Mouse (Mus musculus): ENCODE data around the gene Cd3e.

Gene Cd3e

GRCm38 (mm10) chr9:45014879-45015278, 5.5 kb upstream of the Cd3e start:
- DNase-seq, result no peak

- no peak for DNase-seq
Observed at GRCm38 (mm10) chr9:45011291-45011690, 1.9 kb upstream of the Cd3e start.

GRCm38 (mm10) chr9:45010461-45010860, 1.0 kb upstream of the Cd3e start:
- no peak for DNase-seq

DNA sequence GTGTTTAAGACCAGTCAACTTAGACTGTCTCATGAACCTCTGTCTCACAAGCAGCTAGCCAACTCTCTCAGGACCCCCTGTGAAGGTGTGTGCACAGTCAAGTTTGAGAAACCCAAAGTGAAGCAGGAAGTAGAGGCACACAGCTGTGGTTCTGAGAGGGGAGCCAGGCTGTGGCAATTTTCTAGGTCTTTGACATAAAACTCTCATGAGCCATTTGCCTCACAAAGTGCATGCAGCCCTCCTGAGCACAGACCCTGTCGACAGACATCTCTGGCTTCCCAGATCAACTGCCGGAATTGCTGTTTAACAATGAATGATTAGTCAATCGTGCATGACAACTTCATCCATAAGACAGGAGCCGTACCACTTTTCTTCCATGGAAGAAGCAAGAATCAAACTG, 1.1 kb downstream of the Cd3e start:
- DNase-seq, result no peak

GRCm38 (mm10) chr9:45007404-45007803, 2.0 kb downstream of the Cd3e start:
- DNase-seq, result no peak

DNA sequence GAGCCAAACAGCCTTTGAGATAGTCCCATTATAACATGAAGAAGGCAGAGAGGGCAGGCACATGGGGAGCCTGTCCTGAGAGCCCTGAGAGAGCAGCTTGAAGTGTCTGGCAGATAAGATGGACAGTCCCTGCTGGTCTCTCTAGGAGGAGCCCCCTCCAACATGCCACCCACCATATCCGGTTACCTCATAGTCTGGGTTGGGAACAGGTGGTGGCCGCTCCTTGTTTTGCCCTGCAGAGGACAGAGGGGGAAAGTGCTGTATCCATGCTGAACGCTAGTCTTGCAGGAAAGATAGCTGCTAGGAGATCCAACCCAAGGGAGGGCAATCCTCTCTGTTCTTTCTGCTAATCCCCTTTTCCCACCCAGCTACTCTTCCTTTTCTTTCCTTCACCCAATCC, 9.2 kb downstream of the Cd3e start:
- DNase-seq, result no peak

- DNase-seq, result no peak
Observed at GRCm38 (mm10) chr9:44999776-45000175, 9.7 kb downstream of the Cd3e start.

DNA sequence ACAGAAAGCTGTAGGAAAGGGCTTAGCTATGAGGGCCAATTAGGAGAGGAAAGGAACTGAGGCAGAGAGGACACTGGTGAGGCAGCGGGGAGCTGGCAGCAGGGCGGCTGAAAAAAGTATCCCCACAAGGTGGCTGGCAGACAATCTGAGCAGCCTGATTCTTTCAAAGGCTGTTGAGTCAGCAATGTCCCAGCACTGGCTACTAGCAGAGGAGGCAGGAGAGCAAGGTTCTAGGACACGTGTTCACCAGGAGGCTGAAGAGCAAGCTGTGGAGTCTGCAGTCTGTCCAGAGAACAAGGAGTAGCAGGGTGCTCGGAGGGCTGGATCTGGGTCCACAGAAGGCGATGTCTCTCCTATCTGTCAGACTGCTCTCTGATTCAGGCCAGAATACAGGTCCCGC, 10.3 kb downstream of the Cd3e start:
- DNase-seq, result peak; percentile 66

GRCm38 (mm10) chr9:44998138-44998537, 11.3 kb downstream of the Cd3e start:
- no peak for DNase-seq

GRCm38 (mm10) chr9:44996590-44996989, 12.8 kb downstream of the Cd3e start:
- no peak for DNase-seq

GRCm38 (mm10) chr9:44994962-44995361, 14.5 kb downstream of the Cd3e start:
- DNase-seq, result no peak

DNA sequence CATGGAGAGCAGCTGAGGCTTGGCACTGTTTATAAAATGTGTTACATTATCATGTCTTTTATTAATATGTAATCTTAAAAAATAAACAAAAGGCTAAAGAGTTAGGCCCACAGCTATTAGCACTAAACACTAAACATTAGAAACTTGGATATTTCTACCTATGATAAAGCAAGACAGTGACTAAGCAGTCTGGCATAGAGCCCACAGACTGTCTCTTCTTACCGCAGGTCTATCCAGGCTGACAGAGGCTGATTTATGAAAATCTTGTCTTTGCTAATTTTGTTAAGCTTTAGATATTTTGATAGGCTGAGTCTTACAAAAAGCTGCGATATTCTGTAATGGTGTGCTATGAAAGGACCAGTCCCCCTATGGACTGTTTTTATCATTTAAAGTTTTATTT, 16.2 kb downstream of the Cd3e start:
- no peak for DNase-seq

DNA sequence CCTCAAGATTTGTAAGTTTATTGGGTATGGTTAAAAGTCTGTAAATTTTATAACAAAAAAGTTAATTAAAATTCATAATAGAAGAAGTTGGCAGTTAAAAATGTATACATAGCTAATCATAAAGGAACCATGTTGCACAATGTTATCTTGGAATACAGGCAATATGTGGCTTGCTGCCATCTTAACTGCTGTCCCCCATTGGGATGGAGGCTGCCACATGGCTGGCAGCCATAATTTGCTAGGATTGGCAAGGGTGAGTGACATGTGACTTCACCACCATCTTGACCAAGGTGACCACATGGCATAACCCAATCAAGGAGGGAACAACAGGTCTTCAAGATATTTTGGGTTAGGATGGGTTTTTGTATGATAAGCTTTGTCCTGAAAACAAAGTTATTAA, 17.2 kb downstream of the Cd3e start:
- no peak for DNase-seq

GRCm38 (mm10) chr9:44991821-44992220, 17.6 kb downstream of the Cd3e start:
- DNase-seq, result no peak

GRCm38 (mm10) chr9:44986976-44987375, 22.5 kb downstream of the Cd3e start:
- DNase-seq, result no peak

DNA sequence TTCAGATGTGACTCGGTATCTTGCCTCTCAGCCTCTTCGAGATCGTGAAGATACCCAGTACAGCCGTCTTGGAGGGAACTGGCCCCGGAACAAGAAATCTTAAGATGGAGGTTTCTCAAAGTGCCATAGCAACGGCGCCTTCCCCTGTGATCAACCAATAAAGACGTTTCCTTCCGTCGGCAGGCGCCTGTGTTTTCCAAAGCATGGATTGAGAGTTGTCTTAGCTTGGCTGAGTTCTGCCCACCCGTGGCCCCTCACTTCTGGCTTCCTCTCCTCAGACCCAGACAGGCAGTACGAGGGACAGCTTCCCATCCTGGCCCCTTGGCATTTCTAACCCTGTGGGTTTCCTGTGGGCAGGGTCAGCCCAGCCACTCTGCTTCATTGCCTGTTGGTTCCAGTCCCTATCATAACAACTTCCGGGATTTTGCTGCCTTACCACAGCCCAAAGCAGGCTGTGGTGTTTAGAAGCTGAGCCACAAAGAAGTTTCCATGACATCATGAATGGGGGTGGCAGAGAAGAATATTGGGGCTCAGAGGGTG, 23.1 kb downstream of the Cd3e start:
- peak; percentile 12 for DNase-seq

DNA sequence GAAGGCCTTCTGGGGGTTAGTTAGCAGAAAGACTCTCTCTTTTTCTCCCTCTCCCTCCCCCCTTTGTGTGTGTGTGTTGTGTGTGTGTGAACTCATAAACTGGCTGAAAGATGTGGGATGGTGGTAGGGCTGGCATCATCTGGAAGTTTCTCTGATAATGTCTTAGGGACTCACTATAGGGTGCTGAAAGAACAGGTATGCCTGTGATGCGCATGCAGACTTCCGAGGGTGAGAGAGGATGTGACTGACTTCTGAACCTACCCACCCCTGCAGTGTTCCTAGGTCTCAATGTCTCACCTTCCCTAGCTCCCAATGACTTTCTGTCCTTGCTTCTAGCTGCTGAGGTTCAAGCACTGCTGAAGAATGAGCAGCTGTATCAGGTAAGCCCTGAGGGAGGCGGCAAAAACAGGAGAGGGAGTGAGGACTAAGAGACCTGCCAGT, 23.7 kb downstream of the Cd3e start:
- DNase-seq, result no peak

DNA sequence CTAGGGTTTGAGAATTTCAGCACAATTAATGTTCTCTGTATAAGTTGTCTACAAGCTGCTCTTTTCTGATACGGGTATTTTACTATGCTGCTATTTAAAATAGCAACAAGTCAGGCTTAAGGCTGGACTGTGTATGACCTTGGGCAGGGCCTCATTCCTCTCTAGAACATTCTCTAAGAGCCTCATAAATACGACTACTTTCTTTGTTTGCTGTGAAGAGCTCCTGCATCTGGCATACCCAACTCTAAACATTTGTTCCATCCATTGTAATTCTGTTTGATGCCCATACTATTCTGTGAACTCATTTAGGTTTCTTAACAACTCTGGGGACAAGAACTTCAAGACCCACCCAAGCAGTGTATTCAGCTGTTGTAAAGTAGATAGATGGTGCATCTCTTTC, 26.4 kb downstream of the Cd3e start:
- DNase-seq, result no peak

DNA sequence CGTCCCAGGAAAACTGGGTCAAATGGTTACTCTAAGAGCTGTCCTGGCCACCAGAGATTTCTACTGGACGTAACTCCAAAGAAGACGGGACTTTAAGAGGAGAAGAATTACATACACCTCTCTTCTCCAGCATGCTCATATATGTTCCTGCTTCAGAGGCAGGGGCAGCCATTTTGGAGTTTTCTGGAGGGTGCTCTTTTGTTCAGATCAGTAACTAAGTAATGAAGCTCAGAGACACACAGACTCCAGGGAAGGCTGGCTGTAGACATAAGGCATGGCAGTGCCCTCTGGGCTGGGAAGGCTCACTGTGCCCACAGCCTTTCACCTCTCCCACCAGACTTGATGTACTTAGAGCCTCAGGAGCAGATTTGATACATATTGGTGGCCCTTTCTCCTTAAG, 26.9 kb downstream of the Cd3e start:
- DNase-seq, result no peak

DNA sequence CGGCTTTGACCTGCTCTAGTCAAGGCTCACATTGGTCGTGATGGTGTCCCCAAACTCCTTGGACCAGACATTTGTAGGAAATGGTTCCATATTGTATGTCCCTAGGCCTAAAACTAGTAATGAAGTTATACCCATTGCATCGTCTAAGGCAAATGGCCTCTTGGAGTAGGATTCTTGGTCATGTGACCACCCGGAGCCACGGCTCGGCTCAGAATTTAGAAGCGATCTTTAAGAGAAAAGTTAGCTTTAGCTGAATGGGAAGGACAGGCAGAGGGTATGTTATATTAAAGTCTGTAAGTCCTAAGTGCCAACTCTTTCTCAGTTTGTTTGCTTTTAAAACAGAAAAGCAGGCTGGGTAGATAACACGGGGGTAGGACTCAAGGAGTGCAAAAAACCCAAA, 27.3 kb downstream of the Cd3e start:
- no peak for DNase-seq

GRCm38 (mm10) chr9:44981676-44982075, 27.8 kb downstream of the Cd3e start, which contains the start of gene Cd3d:
Cd3d (plus strand) TSS chr9:44981786.
- DNase-seq, result no peak

DNA sequence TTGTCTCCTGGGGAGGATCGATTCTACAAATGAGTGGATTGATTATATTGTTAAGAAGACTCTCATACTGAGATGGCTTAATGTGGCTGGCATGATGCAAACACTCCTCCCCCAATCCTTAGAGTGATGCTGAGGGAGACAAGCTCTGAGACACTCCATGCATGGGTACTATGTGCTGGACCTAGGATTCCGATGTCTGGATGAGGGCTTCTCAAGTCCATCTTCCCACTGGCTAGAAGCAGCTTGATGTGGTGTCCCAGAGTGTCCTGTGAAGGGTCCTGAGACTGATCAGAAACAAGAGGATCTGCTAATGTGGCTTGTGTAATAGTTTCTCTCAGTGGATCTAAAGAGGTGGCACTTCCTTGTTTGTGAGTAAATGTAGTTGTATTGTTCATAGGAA, 28.3 kb downstream of the Cd3e start:
- no peak for DNase-seq

DNA sequence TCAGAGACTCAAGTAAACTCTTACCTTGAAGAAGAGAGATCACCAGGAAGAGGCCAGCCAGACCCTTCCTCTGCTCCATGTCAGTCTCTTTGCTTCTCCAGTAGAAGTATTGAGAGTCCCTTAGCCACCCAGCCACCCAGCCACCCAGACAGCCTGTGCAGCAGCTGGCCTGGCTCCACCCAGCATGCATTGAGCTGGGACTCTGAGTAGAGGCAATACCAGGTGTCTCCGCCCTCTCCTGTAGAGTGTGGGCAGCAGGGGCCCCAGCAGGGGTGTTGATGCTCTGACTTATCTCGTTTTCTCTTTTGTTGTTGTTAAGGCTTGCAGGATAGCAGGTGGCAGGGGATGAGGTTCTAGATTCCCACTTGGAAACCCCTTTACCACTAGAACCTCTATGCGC, 29.2 kb downstream of the Cd3e start, which contains the start of gene Cd3g:
TSS of gene Cd3g (minus strand) at position 190 of the 400 bp plus-strand sequence.
- DNase-seq, result no peak

GRCm38 (mm10) chr9:44979806-44980205, 29.6 kb downstream of the Cd3e start:
- DNase-seq, result no peak

DNA sequence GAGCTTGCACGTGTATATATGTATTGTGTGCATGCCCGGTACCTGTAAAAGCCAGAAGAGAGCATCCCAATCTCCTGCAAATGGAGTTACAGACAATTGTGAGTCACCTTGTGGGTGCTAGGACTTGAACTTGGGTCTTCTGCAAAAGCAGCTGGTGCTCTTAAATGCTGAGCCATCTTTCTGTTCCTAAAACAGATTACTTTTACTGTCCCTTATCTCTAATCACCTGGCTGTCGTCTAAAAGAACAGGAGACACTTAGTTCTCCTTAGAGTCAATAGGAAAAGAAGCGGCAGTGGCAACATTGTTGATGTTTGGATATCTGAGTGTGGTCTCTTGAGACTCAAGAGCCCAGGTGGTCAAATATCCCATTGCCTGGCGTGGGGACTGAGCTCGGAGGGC, 31.6 kb downstream of the Cd3e start:
- no peak for DNase-seq

GRCm38 (mm10) chr9:44969450-44969849, 40.0 kb downstream of the Cd3e start:
- DNase-seq, result no peak

All from kidney, adult 11 months (tissue).